Mouse (Mus musculus) MN1 (cell line): ENCODE measurements around the gene Tenm3.

ENCODE experiments used
- DNase-seq: peaks from one replicate; pipeline ENCODE4 v3.0.0-alpha.2; 2016; ENCODE audit warnings: low spot score

Gene Tenm3

DNA sequence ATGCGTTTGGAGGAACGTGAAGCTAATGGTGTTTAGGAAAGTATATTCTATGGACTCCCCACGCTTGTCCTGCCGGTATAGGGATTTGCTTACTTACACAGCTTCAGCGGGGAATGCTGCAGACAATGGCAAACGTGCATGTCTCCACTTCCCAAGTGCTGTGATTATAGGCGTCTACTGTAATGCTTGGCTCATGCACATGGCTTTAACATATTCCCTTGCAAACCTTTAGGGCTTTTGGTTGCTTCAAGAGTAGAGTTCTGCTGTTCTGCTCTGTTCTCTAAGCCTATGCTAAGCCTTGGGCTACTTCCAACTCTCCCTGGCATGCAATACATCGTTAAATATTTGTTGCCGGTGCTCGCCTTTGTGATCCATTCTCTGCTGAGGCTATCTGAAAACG lies 102.8 kb downstream of the Tenm3 start:
- no peak for DNase-seq

DNA sequence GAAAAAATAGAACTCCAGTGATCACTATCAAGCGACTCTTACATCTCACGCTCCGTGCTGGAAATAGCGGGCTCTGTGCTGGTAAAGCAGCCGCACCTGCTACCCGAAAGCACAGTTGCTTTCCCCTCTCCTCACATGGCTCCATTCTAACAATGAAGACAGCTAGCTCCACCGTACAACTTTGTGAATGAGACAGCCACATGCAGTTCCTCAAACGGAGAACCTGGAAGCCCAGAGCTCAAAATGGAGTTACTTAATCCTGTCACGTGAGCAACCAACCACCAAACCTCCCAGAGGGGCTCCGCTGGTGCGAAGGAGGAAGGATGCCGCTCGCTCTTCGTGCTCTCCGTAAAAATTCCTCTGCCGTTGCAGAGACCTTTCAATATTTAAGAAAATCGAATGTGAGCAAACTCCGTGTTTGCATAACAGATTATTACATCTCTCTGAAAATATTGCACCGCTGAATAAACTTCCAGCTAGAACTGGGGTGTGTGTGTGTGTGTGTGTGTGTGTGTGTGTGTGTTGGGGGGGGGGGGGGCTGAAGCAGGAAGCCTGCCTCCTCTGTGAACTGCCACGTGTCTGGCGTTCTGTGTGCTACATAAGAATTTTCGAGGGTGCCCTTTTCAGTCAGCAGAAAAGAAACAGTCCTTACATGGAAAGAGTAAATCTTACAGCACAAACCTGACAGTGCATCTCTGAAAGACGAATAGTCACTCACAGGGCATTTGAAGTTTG lies 103.4 kb downstream of the Tenm3 start:
- no peak for DNase-seq

DNA sequence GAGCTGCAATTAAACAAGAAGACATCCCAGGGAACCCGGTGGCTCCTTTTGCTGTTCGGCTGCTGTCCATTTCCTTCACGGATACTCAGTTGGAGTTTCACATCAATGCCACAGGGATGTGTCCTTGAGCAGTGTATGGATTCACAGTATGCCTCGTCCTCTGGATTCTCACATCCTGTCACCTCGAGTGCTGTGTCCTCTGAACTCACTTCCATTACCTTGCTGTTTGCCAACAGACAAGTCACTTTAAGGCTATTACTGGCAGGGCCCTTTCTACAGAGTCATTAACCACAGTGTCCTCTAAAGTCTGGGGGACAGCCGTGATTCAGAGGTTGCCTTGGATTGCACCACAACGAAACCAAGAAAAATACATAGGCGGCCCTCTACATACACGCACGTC lies 110.0 kb downstream of the Tenm3 start:
- DNase-seq = no peak

DNA sequence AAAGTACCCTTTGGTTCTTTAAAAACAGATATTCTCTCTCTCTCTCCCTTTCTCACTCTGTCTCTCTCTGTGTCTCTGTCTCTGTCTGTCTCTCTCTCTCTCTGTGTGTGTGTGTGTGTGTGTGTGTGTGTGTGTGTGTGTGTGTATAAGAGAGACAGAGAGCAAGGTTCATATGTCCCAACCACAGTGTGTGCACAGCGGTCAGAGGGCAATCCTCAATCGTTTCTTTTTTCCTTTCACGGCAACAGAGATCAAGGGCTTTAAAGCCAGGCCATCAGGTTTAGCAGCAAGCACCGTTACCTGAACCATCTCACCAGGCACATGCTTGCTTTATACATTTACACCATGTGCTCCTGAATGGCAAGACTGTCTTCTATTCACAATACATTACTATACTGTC lies 110.7 kb downstream of the Tenm3 start:
- DNase-seq = no peak

GRCm38 (mm10) chr8:48730701-48731100 lies 113.0 kb downstream of the Tenm3 start:
- DNase-seq = no peak

DNA sequence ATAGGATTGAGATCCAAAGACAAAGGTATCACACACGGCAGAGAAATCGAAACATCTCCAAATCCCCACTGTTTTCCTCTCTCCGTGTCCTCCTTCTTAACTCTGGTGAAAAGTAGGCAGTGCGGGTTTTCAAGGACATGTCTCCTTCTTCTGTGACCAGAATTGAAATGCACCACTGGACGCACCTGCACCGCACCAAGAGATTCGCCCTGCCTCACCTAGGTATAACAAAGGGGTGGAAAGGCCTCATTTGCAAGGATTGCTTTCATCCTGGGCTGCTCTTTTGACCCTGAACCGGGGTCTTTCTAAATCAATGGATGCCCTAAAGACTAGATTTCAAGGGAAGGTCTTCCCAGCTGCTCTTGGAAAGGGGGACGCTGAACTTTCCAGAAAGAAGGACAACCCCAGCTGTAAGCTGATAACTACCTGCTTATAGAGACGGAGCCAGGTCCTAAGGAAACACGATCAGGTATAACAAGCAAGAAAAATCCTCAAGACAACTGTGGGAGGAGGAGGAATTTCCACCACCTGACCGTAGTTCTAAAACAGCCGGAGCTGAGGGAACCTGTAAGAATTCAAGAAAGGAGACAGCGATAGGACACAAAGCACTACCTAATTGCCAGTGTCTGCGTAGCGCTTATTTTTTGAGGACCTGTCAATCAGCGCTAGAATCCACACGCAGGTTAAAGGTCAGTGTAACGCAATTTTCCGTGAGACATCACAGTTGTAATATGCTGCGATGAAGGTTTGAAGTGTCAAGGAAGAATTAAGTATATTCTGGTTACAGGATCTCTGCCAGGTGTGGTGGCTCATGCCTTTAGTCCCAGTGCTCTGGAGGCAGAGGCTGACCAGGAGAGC lies 114.7 kb downstream of the Tenm3 start:
- no peak for DNase-seq

DNA sequence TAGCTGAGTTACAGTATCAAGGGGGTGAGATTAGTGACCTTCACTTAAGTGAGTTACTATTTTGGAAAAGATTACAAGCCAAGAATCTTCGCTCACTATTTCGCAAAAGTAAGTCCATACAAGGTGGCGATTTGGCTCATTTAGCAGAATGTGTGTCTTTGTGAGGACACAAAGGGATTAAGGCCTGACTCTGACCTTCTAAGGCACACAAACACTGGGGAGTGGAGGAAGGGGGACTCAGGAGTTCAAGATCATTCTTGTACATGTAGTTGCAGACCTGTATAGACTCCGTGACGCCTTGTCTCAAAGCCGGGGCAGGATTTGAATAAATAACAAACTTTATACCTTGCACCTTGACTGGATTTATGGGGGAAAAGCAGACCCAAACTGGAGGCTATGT lies 115.7 kb downstream of the Tenm3 start:
- no peak for DNase-seq

DNA sequence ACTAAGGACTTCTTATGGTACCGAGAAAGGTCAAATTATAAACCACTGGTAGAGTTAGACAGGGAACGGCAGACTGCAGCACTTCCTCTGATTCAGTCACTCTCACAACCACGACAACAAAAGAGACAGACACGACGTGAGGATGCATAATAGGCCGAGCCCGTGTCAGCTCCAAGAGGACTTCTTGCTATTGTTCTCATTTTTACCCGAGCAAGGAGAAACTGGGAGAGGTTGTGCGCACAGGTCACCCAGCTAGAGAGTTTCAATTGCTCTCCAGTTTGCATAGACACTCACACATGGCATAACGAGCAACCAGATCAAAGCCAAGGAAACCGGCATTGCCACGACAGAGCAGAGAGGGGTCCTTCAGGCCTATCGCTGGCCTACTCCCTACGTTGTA lies 121.0 kb downstream of the Tenm3 start:
- no peak for DNase-seq

- DNase-seq = no peak
These were observed 121.4 kb downstream of the Tenm3 start for GRCm38 (mm10) chr8:48722318-48722717.

DNA sequence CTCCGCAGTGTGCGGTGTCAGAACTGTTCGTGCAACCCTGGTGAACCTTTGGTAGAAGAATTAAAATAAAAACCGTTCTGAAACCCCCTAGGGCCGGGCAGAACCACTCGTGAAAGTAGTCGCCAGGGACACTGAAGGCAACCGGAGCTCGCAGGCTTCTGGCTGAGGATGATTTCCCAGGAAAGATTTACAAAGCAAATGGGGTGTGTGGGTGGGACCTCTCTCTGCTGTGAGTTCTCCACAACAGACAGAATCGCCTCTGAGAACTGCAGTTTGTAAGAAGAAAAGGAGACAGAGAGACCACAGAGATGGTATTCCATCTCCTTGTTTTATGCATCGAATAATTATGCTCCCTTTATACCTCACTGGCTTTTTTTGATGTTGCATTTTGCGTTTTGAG lies 122.4 kb downstream of the Tenm3 start:
- no peak for DNase-seq

DNA sequence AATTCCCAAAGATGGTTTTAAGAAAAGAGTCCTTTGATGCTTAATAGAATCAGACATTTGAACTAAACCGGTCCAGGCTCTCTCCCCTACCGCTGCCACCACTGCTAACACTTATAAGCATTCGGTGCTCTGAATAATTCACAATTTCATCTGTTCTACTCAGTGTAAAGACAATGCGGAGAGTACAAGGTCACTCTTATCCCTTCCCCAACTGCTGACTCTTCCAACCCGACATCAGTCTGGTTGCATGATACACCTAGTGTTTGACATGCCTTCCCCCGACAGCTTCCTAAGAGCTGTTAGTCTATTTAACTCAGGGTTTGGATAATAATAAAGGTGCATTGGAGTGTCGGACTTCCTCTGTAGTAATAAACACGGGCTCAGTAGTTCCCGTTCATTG lies 128.1 kb downstream of the Tenm3 start:
- DNase-seq = no peak

GRCm38 (mm10) chr8:48706666-48707065 lies 137.1 kb downstream of the Tenm3 start:
- DNase-seq = no peak

DNA sequence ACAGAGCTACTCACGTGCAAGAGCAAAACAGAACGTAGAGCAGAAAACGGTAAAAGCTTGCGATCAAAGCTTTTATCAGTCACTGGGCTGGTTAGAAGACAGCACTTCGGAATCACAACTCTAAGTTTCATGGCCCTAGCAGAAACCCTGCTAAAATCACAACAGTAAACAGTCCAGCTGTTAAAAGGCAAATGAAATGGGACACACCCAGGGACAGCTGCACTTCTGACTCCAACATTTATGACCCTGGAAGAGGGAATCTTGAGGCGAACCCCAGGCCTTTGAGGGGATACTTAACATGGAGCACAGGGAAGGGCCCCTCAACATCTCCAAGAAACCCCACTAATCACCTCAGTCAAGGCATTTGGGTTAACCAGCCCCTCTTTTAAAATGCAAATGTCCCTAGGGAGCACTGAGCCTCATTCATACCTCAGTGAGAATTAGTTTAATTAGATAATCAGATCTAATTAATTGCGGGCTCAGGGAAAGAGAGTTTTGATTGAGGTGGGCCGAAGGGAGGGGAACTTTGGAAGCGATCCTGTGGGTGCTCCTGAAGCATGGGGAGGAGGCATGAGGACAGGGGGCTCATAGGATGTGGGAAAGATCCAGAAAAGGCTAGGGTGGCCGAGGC lies 138.8 kb downstream of the Tenm3 start:
- DNase-seq = no peak

GRCm38 (mm10) chr8:48704485-48704884 lies 139.3 kb downstream of the Tenm3 start:
- no peak for DNase-seq

DNA sequence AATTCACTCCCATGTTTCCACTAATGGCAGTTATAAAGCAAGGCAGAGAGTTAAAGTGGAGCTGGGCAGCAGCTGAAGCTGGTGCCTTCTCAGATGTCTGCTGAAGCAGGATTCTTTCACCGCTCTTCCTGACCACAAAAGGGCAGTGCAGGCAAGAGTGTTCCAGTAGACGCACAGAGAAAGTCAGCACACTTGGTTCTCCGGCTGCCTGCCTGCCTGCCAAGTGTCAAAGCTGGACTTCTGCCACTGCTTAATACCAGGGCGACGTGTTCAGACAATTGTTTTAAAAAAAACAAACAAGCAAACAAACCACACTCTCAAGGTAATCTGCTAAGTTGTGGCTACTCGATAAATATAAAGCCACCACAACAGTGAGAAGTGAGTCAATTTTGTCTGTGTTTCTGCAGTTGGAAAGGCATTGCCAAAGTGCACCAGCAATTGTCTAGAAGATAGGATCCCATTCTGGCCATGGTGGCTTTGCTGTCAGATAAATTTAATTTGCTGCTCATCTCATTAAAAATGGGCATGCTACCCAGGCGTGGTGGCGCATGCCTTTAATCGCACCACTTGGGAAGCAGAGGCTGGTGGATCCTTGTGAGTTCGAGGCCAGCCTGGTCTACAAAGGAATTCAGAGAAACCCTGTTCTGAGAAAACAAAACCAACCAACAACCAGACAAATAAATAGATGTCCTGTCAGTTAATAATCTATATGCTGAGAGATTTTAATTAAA lies 152.9 kb downstream of the Tenm3 start:
- peak; percentile 81 for DNase-seq

DNA sequence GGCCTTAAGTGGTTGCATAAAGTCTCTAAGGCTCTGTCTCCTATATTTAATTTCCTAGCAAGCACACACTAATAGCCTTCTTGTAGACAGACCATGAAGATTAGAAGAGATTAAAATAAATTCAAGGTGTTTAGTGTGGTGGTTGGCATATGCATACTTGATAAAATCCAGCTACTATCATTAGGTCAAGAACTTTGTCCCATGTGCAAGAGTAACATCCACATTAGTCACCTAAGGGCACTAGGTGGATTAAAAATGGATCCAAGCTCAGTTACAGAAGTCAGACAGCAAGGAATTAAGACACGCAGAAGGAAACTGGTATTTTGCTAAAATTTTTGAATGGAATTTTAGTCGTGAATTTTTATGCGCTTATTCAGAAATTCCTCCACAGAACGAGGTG lies 155.0 kb downstream of the Tenm3 start:
- DNase-seq = no peak

- DNase-seq = peak; percentile 39
These were observed 155.6 kb downstream of the Tenm3 start for GRCm38 (mm10) chr8:48688188-48688587.

DNA sequence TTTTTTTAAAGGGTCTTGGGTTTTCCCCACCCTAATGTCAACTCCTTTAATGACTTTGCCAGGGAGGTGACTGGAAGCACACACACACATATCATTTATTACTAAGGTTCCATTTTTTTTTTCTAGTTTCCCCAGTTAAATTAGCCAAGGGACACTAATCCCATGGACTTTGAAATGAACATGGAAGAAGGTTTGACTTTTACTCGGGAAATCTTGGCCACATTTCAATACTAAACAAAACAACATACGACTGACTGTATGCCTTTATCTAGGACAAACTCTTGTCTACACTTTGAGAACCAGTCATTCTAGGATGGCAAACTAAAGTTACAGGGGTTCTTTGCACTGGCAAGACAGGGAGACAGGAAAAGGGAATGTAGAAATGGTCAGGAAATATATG lies 170.3 kb downstream of the Tenm3 start:
- no peak for DNase-seq

DNA sequence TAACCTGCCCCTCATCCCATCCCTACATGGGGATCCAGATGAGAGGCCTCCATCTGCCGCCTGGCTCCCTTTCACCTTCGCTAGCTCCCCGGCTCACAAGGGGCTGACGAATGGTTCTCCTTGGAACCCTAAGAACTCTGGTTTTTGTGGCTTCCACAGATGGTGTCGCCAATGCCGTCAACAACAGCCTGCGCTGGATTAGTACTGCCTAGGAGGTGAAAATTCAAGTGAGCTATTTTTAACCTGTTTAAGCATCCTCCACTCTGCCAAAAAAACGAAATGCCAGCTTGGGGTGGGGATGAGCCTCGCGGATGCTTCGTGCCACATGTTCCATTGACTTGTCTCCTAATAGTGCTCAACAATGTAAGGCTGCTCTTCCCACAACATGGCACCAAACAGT lies 171.3 kb downstream of the Tenm3 start:
- no peak for DNase-seq

DNA sequence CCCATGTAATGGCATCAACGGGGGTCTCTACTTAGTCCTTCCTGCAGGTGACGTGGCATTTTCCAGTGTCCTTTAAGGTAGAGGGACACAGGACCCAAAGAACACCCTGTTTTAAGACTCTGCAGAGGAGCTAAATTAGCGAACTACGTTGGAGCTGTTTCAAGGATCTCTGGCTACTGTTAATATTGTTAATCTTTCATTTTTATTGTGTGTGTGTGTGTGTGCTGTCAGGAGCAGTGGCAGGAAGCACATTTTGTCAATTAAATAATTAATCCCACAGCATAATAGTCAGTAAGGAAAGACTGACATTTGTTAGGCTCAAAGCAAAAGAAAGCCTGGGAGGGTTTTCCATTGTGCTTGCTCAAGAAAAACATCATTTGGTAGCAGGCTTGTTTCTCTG lies 172.4 kb downstream of the Tenm3 start:
- no peak for DNase-seq

GRCm38 (mm10) chr8:48670895-48671294 lies 172.9 kb downstream of the Tenm3 start:
- no peak for DNase-seq

DNA sequence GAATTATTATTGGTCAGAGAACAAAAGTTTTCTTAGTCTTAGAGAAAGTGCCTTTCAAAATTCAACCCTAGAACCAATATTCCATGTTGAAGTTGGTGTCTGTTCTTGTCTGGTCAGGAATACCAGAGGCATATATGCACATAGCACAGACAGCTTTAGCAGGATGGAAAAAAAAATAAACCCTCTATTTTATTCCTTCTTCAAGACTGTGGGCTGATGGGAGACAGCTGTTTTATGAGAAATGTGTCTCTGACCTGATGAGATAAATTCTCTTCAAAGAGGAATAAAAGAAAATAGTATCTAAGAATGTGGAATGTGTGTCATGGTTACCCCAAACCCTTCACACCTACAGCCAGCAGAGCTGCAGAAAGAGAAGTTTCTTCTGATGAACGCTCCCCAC lies 173.4 kb downstream of the Tenm3 start:
- DNase-seq = no peak
